Mouse (Mus musculus): ENCODE results near the gene Fgfr2. TPM values are rescaled to one million over a fixed set of nuclear protein-coding genes. Genes with fewer than 3 reads are reported as not detected.

The Fgfr2 gene
- polyA plus RNA-seq, 1 experiment from 2014 or later = 133 TPM

GRCm38 (mm10) chr7:132697258-132697796, 425.8 kb downstream of the Fgfr2 start:
- H3K4me1 ChIP-seq (ENCODE audit: control insufficient read depth, insufficient read depth, low read length) = no peaks in the 10 kb centered on the region
- no peak overlapping the region for H3K4me3 ChIP-seq (ENCODE audit: low read length)
- H3K9ac ChIP-seq (ENCODE audit: low read depth, low read length) = no peak overlapping the region
- 87% methylated on average over 8 of the region's 8 CpGs for WGBS
- ATAC-seq (ENCODE audit: low FRiP score, low TSS enrichment) = no peak
- no peaks in the 10 kb centered on the region for H3K36me3 ChIP-seq (ENCODE audit: control insufficient read depth, insufficient read depth, low read length)
- no peak overlapping the region for H3K27ac ChIP-seq (ENCODE audit: low read depth, low read length)
- no peak overlapping the region for H3K4me2 ChIP-seq (replicated peaks; ENCODE audit: low read depth, low read length)
- H3K9me3 ChIP-seq (ENCODE audit: control insufficient read depth, low read length) = no peaks in the 10 kb centered on the region
- no peaks in the 10 kb centered on the region for H3K27me3 ChIP-seq (ENCODE audit: control insufficient read depth, insufficient read depth, low read length)

GRCm38 (mm10) chr7:132693561-132693960, 429.6 kb downstream of the Fgfr2 start:
- Histone ChIP-seq H3K4me3 (ENCODE audit: low read length) (no peak overlapping the region), H3K27ac (ENCODE audit: low read depth, low read length) (no peak overlapping the region), H3K9ac (ENCODE audit: low read depth, low read length) (no peak overlapping the region), H3K4me2 (replicated peaks; ENCODE audit: low read depth, low read length) (no peak overlapping the region), H3K9me3 (ENCODE audit: control insufficient read depth, low read length) (no peaks in the 10 kb centered on the region), H3K36me3 (ENCODE audit: control insufficient read depth, insufficient read depth, low read length) (no peaks in the 10 kb centered on the region), H3K4me1 (ENCODE audit: control insufficient read depth, insufficient read depth, low read length) (no peaks in the 10 kb centered on the region), H3K27me3 (ENCODE audit: control insufficient read depth, insufficient read depth, low read length) (no peaks in the 10 kb centered on the region)
- WGBS = 64% methylated on average over 2 of the region's 2 CpGs
- ATAC-seq (ENCODE audit: low FRiP score, low TSS enrichment) = peak; percentile 68; the same call in 1 of the 2 replicates

GRCm38 (mm10) chr7:132692719-132693118, 430.4 kb downstream of the Fgfr2 start:
- Histone ChIP-seq H3K9me3 (ENCODE audit: control insufficient read depth, low read length) (no peaks in the 10 kb centered on the region), H3K27me3 (ENCODE audit: control insufficient read depth, insufficient read depth, low read length) (no peaks in the 10 kb centered on the region), H3K27ac (ENCODE audit: low read depth, low read length) (no peak overlapping the region), H3K4me3 (ENCODE audit: low read length) (no peak overlapping the region), H3K4me2 (replicated peaks; ENCODE audit: low read depth, low read length) (no peak overlapping the region), H3K4me1 (ENCODE audit: control insufficient read depth, insufficient read depth, low read length) (peaks cover 6% of the 10 kb centered on the region; the same call in 1 of the 2 replicates), H3K36me3 (ENCODE audit: control insufficient read depth, insufficient read depth, low read length) (no peaks in the 10 kb centered on the region), H3K9ac (ENCODE audit: low read depth, low read length) (no peak overlapping the region)
- ATAC-seq (ENCODE audit: low FRiP score, low TSS enrichment) = no peak
- WGBS = 69% methylated on average over 9 of the region's 9 CpGs

GRCm38 (mm10) chr7:132690716-132691472, 432.3 kb downstream of the Fgfr2 start:
- 91% methylated on average over 14 of the region's 14 CpGs for WGBS
- no peak overlapping the region for H3K4me2 ChIP-seq (replicated peaks; ENCODE audit: low read depth, low read length)

GRCm38 (mm10) chr7:132689722-132690121, 433.4 kb downstream of the Fgfr2 start:
- Histone ChIP-seq H3K4me1 (ENCODE audit: control insufficient read depth, insufficient read depth, low read length) (peaks cover 6% of the 10 kb centered on the region; the same call in 1 of the 2 replicates), H3K27me3 (ENCODE audit: control insufficient read depth, insufficient read depth, low read length) (no peaks in the 10 kb centered on the region), H3K9me3 (ENCODE audit: control insufficient read depth, low read length) (no peaks in the 10 kb centered on the region), H3K9ac (ENCODE audit: low read depth, low read length) (no peak overlapping the region), H3K4me2 (replicated peaks; ENCODE audit: low read depth, low read length) (no peak overlapping the region), H3K27ac (ENCODE audit: low read depth, low read length) (no peak overlapping the region), H3K36me3 (ENCODE audit: control insufficient read depth, insufficient read depth, low read length) (no peaks in the 10 kb centered on the region), H3K4me3 (ENCODE audit: low read length) (no peak overlapping the region)
- WGBS = 66% methylated on average over 5 of the region's 5 CpGs
- ATAC-seq (ENCODE audit: low FRiP score, low TSS enrichment) = no peak

More at GRCm38 (mm10) chr7:132690716-132691472, 432.3 kb downstream of the Fgfr2 start:
- ATAC-seq (ENCODE audit: low FRiP score, low TSS enrichment) = no peak
- Histone ChIP-seq H3K9ac (ENCODE audit: low read depth, low read length) (no peak overlapping the region), H3K27ac (ENCODE audit: low read depth, low read length) (no peak overlapping the region), H3K27me3 (ENCODE audit: control insufficient read depth, insufficient read depth, low read length) (no peaks in the 10 kb centered on the region), H3K4me1 (ENCODE audit: control insufficient read depth, insufficient read depth, low read length) (peaks cover 6% of the 10 kb centered on the region; the same call in 1 of the 2 replicates), H3K4me3 (ENCODE audit: low read length) (no peak overlapping the region), H3K36me3 (ENCODE audit: control insufficient read depth, insufficient read depth, low read length) (no peaks in the 10 kb centered on the region), H3K9me3 (ENCODE audit: control insufficient read depth, low read length) (no peaks in the 10 kb centered on the region)

GRCm38 (mm10) chr7:132688721-132689120, 434.4 kb downstream of the Fgfr2 start:
- ATAC-seq (ENCODE audit: low FRiP score, low TSS enrichment) = no peak
- 70% methylated on average over 5 of the region's 5 CpGs for WGBS
- Histone ChIP-seq H3K4me1 (ENCODE audit: control insufficient read depth, insufficient read depth, low read length) (peaks cover 6% of the 10 kb centered on the region; the same call in 1 of the 2 replicates), H3K4me2 (replicated peaks; ENCODE audit: low read depth, low read length) (no peak overlapping the region), H3K36me3 (ENCODE audit: control insufficient read depth, insufficient read depth, low read length) (no peaks in the 10 kb centered on the region), H3K27me3 (ENCODE audit: control insufficient read depth, insufficient read depth, low read length) (no peaks in the 10 kb centered on the region), H3K9me3 (ENCODE audit: control insufficient read depth, low read length) (no peaks in the 10 kb centered on the region), H3K4me3 (ENCODE audit: low read length) (no peak overlapping the region), H3K9ac (ENCODE audit: low read depth, low read length) (no peak overlapping the region), H3K27ac (ENCODE audit: low read depth, low read length) (no peak overlapping the region)

GRCm38 (mm10) chr7:132687897-132688296, 435.3 kb downstream of the Fgfr2 start:
- H3K4me2 ChIP-seq (replicated peaks; ENCODE audit: low read depth, low read length) = no peak overlapping the region
- WGBS = 30% methylated on average over 2 of the region's 2 CpGs
- no peak for ATAC-seq (ENCODE audit: low FRiP score, low TSS enrichment)
- H3K9me3 ChIP-seq (ENCODE audit: control insufficient read depth, low read length) = no peaks in the 10 kb centered on the region
- H3K4me3 ChIP-seq (ENCODE audit: low read length) = no peak overlapping the region
- no peaks in the 10 kb centered on the region for H3K36me3 ChIP-seq (ENCODE audit: control insufficient read depth, insufficient read depth, low read length)
- H3K4me1 ChIP-seq (ENCODE audit: control insufficient read depth, insufficient read depth, low read length) = peaks cover 6% of the 10 kb centered on the region; the same call in 1 of the 2 replicates
- no peak overlapping the region for H3K27ac ChIP-seq (ENCODE audit: low read depth, low read length)
- H3K27me3 ChIP-seq (ENCODE audit: control insufficient read depth, insufficient read depth, low read length) = no peaks in the 10 kb centered on the region
- no peak overlapping the region for H3K9ac ChIP-seq (ENCODE audit: low read depth, low read length)

GRCm38 (mm10) chr7:132686515-132686914, 436.6 kb downstream of the Fgfr2 start:
- ATAC-seq (ENCODE audit: low FRiP score, low TSS enrichment) = no peak
- H3K4me3 ChIP-seq (ENCODE audit: low read length) = no peak overlapping the region
- no peaks in the 10 kb centered on the region for H3K36me3 ChIP-seq (ENCODE audit: control insufficient read depth, insufficient read depth, low read length)
- WGBS = 90% methylated on average over 3 of the region's 3 CpGs
- peaks cover 6% of the 10 kb centered on the region; the same call in 1 of the 2 replicates for H3K4me1 ChIP-seq (ENCODE audit: control insufficient read depth, insufficient read depth, low read length)
- no peak overlapping the region for H3K9ac ChIP-seq (ENCODE audit: low read depth, low read length)
- no peak overlapping the region for H3K27ac ChIP-seq (ENCODE audit: low read depth, low read length)
- no peaks in the 10 kb centered on the region for H3K9me3 ChIP-seq (ENCODE audit: control insufficient read depth, low read length)
- H3K27me3 ChIP-seq (ENCODE audit: control insufficient read depth, insufficient read depth, low read length) = no peaks in the 10 kb centered on the region
- no peak overlapping the region for H3K4me2 ChIP-seq (replicated peaks; ENCODE audit: low read depth, low read length)

- Histone ChIP-seq H3K27me3 (ENCODE audit: control insufficient read depth, insufficient read depth, low read length) (no peaks in the 10 kb centered on the region), H3K4me2 (replicated peaks; ENCODE audit: low read depth, low read length) (no peak overlapping the region), H3K9me3 (ENCODE audit: control insufficient read depth, low read length) (no peaks in the 10 kb centered on the region), H3K4me1 (ENCODE audit: control insufficient read depth, insufficient read depth, low read length) (peaks cover 6% of the 10 kb centered on the region; the same call in 1 of the 2 replicates), H3K27ac (ENCODE audit: low read depth, low read length) (no peak overlapping the region), H3K36me3 (ENCODE audit: control insufficient read depth, insufficient read depth, low read length) (no peaks in the 10 kb centered on the region), H3K4me3 (ENCODE audit: low read length) (no peak overlapping the region), H3K9ac (ENCODE audit: low read depth, low read length) (no peak overlapping the region)
- ATAC-seq (ENCODE audit: low FRiP score, low TSS enrichment) = no peak
- WGBS = 88% methylated on average over 4 of the region's 4 CpGs
Measured at GRCm38 (mm10) chr7:132683923-132684322, 439.2 kb downstream of the Fgfr2 start.

Data from kidney, embryonic 14.5 days (tissue).